Mouse (Mus musculus): ENCODE data around the gene Gm5431. TPM values are rescaled to one million over a fixed set of nuclear protein-coding genes. Genes with fewer than 3 reads are reported as not detected.

Gm5431 gene
- polyA plus RNA-seq, 1 experiment from 2014 or later: 0.18 TPM

GRCm38 (mm10) chr11:48872695-48873300, 29.2 kb downstream of the Gm5431 start:
- H3K4me2 ChIP-seq (ENCODE audit: low read length): no peak overlapping the region
- H3K9ac ChIP-seq (ENCODE audit: low read depth, low read length): no peak overlapping the region

GRCm38 (mm10) chr11:48871817-48872541, 30.0 kb downstream of the Gm5431 start:
- Histone ChIP-seq H3K4me2 (ENCODE audit: low read length) (peak overlapping the region; percentile 87), H3K36me3 (ENCODE audit: control insufficient read depth, insufficient read depth, low read length) (no peaks in the 10 kb centered on the region), H3K4me3 (ENCODE audit: low read length) (peak overlapping the region; percentile 48), H3K9ac (ENCODE audit: low read depth, low read length) (peak overlapping the region; percentile 66), H3K27ac (ENCODE audit: low read depth, low read length) (peak overlapping the region; percentile 16), H3K4me1 (ENCODE audit: control insufficient read depth, insufficient read depth, low read depth, low read length) (peaks cover 10% of the 10 kb centered on the region; the same call in 1 of the 2 replicates), H3K27me3 (replicated peaks; ENCODE audit: control insufficient read depth, insufficient read depth, low read length) (no peaks in the 10 kb centered on the region; the same call in 1 of the 2 replicates), H3K9me3 (ENCODE audit: control insufficient read depth, low read length) (no peaks in the 10 kb centered on the region)
- WGBS: 14% methylated on average over 17 of the region's 17 CpGs
- peak; percentile 61 for ATAC-seq

More at GRCm38 (mm10) chr11:48872695-48873300, 29.2 kb downstream of the Gm5431 start:
- ATAC-seq: no peak
- Histone ChIP-seq H3K4me3 (ENCODE audit: low read length) (no peak overlapping the region), H3K36me3 (ENCODE audit: control insufficient read depth, insufficient read depth, low read length) (no peaks in the 10 kb centered on the region), H3K27me3 (replicated peaks; ENCODE audit: control insufficient read depth, insufficient read depth, low read length) (no peaks in the 10 kb centered on the region; the same call in 1 of the 2 replicates), H3K9me3 (ENCODE audit: control insufficient read depth, low read length) (no peaks in the 10 kb centered on the region), H3K27ac (ENCODE audit: low read depth, low read length) (no peak overlapping the region), H3K4me1 (ENCODE audit: control insufficient read depth, insufficient read depth, low read depth, low read length) (peaks cover 10% of the 10 kb centered on the region; the same call in 1 of the 2 replicates)
- 85% methylated on average over 7 of the region's 7 CpGs for WGBS

- 2% methylated on average over 19 of the region's 19 CpGs for WGBS
- H3K27ac ChIP-seq (ENCODE audit: low read depth, low read length): peak within 1 kb of the TSS; percentile 16
These were observed 30.7 kb downstream of the Gm5431 start, which contains the start of gene Irgm1 for GRCm38 (mm10) chr11:48871201-48871772. TSS of gene Irgm1 (minus strand) at chr11:48871683.

GRCm38 (mm10) chr11:48870781-48871180, 31.2 kb downstream of the Gm5431 start:
- H3K4me2 ChIP-seq (ENCODE audit: low read length): peak overlapping the region; percentile 87
- peak; percentile 35; the same call in 1 of the 2 replicates for ATAC-seq
- H3K4me1 ChIP-seq (ENCODE audit: control insufficient read depth, insufficient read depth, low read depth, low read length): peaks cover 10% of the 10 kb centered on the region; the same call in 1 of the 2 replicates
- no peak overlapping the region for H3K27ac ChIP-seq (ENCODE audit: low read depth, low read length)
- H3K9ac ChIP-seq (ENCODE audit: low read depth, low read length): peak overlapping the region; percentile 66
- H3K4me3 ChIP-seq (ENCODE audit: low read length): peak overlapping the region; percentile 48
- no peaks in the 10 kb centered on the region for H3K36me3 ChIP-seq (ENCODE audit: control insufficient read depth, insufficient read depth, low read length)
- no peaks in the 10 kb centered on the region; the same call in 1 of the 2 replicates for H3K27me3 ChIP-seq (replicated peaks; ENCODE audit: control insufficient read depth, insufficient read depth, low read length)
- WGBS: 37% methylated on average over 7 of the region's 7 CpGs
- H3K9me3 ChIP-seq (ENCODE audit: control insufficient read depth, low read length): no peaks in the 10 kb centered on the region

More at GRCm38 (mm10) chr11:48871201-48871772, 30.7 kb downstream of the Gm5431 start, which contains the start of gene Irgm1:
- H3K27me3 ChIP-seq (replicated peaks; ENCODE audit: control insufficient read depth, insufficient read depth, low read length): no peaks in the 10 kb centered on the region; the same call in 1 of the 2 replicates
- H3K4me2 ChIP-seq (ENCODE audit: low read length): peak within 1 kb of the TSS; percentile 87
- H3K4me3 ChIP-seq (ENCODE audit: low read length): peak within 1 kb of the TSS; percentile 48
- no peaks in the 10 kb centered on the region for H3K9me3 ChIP-seq (ENCODE audit: control insufficient read depth, low read length)
- peak within 1 kb of the TSS; percentile 66 for H3K9ac ChIP-seq (ENCODE audit: low read depth, low read length)
- peaks cover 10% of the 10 kb centered on the region; the same call in 1 of the 2 replicates for H3K4me1 ChIP-seq (ENCODE audit: control insufficient read depth, insufficient read depth, low read depth, low read length)
- H3K36me3 ChIP-seq (ENCODE audit: control insufficient read depth, insufficient read depth, low read length): no peaks in the 10 kb centered on the region
- ATAC-seq: peak; percentile 60

GRCm38 (mm10) chr11:48869380-48870110, 32.5 kb downstream of the Gm5431 start:
- no peak overlapping the region for H3K4me3 ChIP-seq (ENCODE audit: low read length)
- H3K27me3 ChIP-seq (replicated peaks; ENCODE audit: control insufficient read depth, insufficient read depth, low read length): no peaks in the 10 kb centered on the region; the same call in 1 of the 2 replicates
- H3K36me3 ChIP-seq (ENCODE audit: control insufficient read depth, insufficient read depth, low read length): no peaks in the 10 kb centered on the region
- H3K9ac ChIP-seq (ENCODE audit: low read depth, low read length): no peak overlapping the region
- H3K27ac ChIP-seq (ENCODE audit: low read depth, low read length): no peak overlapping the region
- ATAC-seq: no peak
- H3K4me2 ChIP-seq (ENCODE audit: low read length): peak overlapping the region; percentile 21
- no peaks in the 10 kb centered on the region for H3K9me3 ChIP-seq (ENCODE audit: control insufficient read depth, low read length)
- peaks cover 10% of the 10 kb centered on the region; the same call in 1 of the 2 replicates for H3K4me1 ChIP-seq (ENCODE audit: control insufficient read depth, insufficient read depth, low read depth, low read length)
- WGBS: 77% methylated on average over 7 of the region's 7 CpGs

- H3K27ac ChIP-seq (ENCODE audit: low read depth, low read length): no peak overlapping the region
- ATAC-seq: no peak
- H3K27me3 ChIP-seq (replicated peaks; ENCODE audit: control insufficient read depth, insufficient read depth, low read length): no peaks in the 10 kb centered on the region
- no peak overlapping the region for H3K4me2 ChIP-seq (ENCODE audit: low read length)
- H3K4me1 ChIP-seq (ENCODE audit: control insufficient read depth, insufficient read depth, low read depth, low read length): peaks cover 4% of the 10 kb centered on the region; the same call in 1 of the 2 replicates
- no peaks in the 10 kb centered on the region for H3K36me3 ChIP-seq (ENCODE audit: control insufficient read depth, insufficient read depth, low read length)
- 97% methylated on average over 9 of the region's 9 CpGs for WGBS
- H3K9ac ChIP-seq (ENCODE audit: low read depth, low read length): no peak overlapping the region
- no peak overlapping the region for H3K4me3 ChIP-seq (ENCODE audit: low read length)
- H3K9me3 ChIP-seq (ENCODE audit: control insufficient read depth, low read length): no peaks in the 10 kb centered on the region
These were observed 35.5 kb downstream of the Gm5431 start for GRCm38 (mm10) chr11:48866481-48866880.

GRCm38 (mm10) chr11:48863808-48864207, 38.2 kb downstream of the Gm5431 start:
- no peaks in the 10 kb centered on the region for H3K4me1 ChIP-seq (ENCODE audit: control insufficient read depth, insufficient read depth, low read depth, low read length)
- H3K9me3 ChIP-seq (ENCODE audit: control insufficient read depth, low read length): no peaks in the 10 kb centered on the region
- H3K9ac ChIP-seq (ENCODE audit: low read depth, low read length): no peak overlapping the region
- no peak overlapping the region for H3K27ac ChIP-seq (ENCODE audit: low read depth, low read length)
- ATAC-seq: no peak
- H3K36me3 ChIP-seq (ENCODE audit: control insufficient read depth, insufficient read depth, low read length): no peaks in the 10 kb centered on the region
- WGBS: 86% methylated on average over 3 of the region's 3 CpGs
- H3K27me3 ChIP-seq (replicated peaks; ENCODE audit: control insufficient read depth, insufficient read depth, low read length): no peaks in the 10 kb centered on the region
- H3K4me3 ChIP-seq (ENCODE audit: low read length): no peak overlapping the region
- no peak overlapping the region for H3K4me2 ChIP-seq (ENCODE audit: low read length)

- Histone ChIP-seq H3K4me3 (ENCODE audit: low read length) (no peak overlapping the region), H3K4me2 (ENCODE audit: low read length) (no peak overlapping the region), H3K27ac (ENCODE audit: low read depth, low read length) (no peak overlapping the region), H3K9me3 (ENCODE audit: control insufficient read depth, low read length) (no peaks in the 10 kb centered on the region), H3K9ac (ENCODE audit: low read depth, low read length) (no peak overlapping the region), H3K27me3 (replicated peaks; ENCODE audit: control insufficient read depth, insufficient read depth, low read length) (no peaks in the 10 kb centered on the region), H3K4me1 (ENCODE audit: control insufficient read depth, insufficient read depth, low read depth, low read length) (peaks cover 3% of the 10 kb centered on the region; the same call in 1 of the 2 replicates), H3K36me3 (ENCODE audit: control insufficient read depth, insufficient read depth, low read length) (no peaks in the 10 kb centered on the region)
- no peak for ATAC-seq
- 86% methylated on average over 1 of the region's 1 CpGs for WGBS
These were observed 39.2 kb downstream of the Gm5431 start for GRCm38 (mm10) chr11:48862784-48863319.

Measured in hindbrain, embryonic 16.5 days (tissue).